Mouse (Mus musculus) liver, embryonic 18 days (tissue): ENCODE measurements around the gene Vmn1r5. TPM values are rescaled to one million over a fixed set of nuclear protein-coding genes. Genes with fewer than 3 reads are reported as not detected.

Experiments
- polyA plus RNA-seq: library from polyadenylated mRNA; depleted of rRNA; stranded (reverse); fragments of >200 nt; gene quantifications from 2 replicates; pipeline ENCODE4 v1.2.3, GENCODE M21; 2012; rRNA removed

The Vmn1r5 gene
- not detected in 2 replicates for polyA plus RNA-seq

GRCm38 (mm10) chr6:56969973-56970372, at the start of gene Vmn1r5:
TSS of gene Vmn1r5 (plus strand) at chr6:56970273.

GRCm38 (mm10) chr6:56923726-56924707, 46.1 kb upstream of the Vmn1r5 start, which contains the start of the genes Nt5c3 and Vmn1r4:
TSS of gene Nt5c3 (minus strand) at chr6:56923932.
TSS of gene Vmn1r4 (plus strand) at chr6:56924015.

GRCm38 (mm10) chr6:56996943-56997342, 26.9 kb downstream of the Vmn1r5 start, which contains the start of gene Vmn1r6:
TSS of gene Vmn1r6 (plus strand) at chr6:56997243.

DNA sequence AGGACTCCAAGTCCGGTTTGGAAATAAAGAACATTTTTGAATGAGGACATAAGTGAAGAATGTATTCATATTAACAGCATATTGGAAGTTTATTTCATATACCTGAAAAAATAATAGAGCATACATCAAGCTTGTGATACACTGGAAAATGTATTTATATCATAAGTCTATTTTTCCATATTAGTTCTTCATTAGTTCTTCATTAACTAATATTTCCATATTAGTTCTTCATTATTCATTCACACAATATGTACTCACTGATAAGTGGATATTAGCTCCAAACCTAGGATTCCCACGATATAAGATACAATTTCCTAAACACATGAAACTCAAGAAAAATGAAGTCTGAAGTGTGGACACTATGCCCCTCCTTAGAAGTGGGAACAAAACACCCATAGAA, 55.2 kb downstream of the Vmn1r5 start, which contains the start of gene Vmn1r7:
Gene Vmn1r7, minus strand, starts transcription at position 101 of the 400 bp plus-strand sequence.

GRCm38 (mm10) chr6:57031984-57032383, 61.9 kb downstream of the Vmn1r5 start, which contains the start of gene Vmn1r8:
TSS of gene Vmn1r8 (plus strand) at chr6:57032284.

Other genes starting within 250 kb of the Vmn1r5 start
- 10.1 and 10.6 TPM in 2 replicates for gene Kbtbd2, start 172.5 kb upstream of the Vmn1r5 start, polyA plus RNA-seq
- gene Fkbp9, start 138.2 kb upstream of the Vmn1r5 start, polyA plus RNA-seq, result 16.9 and 18.8 TPM in 2 replicates
- 57.8 and 59.1 TPM in 2 replicates for gene Nt5c3, start 46.3 kb upstream of the Vmn1r5 start, polyA plus RNA-seq
- gene Vmn1r4, start 46.3 kb upstream of the Vmn1r5 start, polyA plus RNA-seq, result 0.10 and 0.17 TPM in 2 replicates
- not detected in 2 replicates for gene Vmn1r6, start 27.0 kb downstream of the Vmn1r5 start, polyA plus RNA-seq
- not detected in 2 replicates for gene Vmn1r7, start 55.1 kb downstream of the Vmn1r5 start, polyA plus RNA-seq
- not detected in 2 replicates for gene Vmn1r8, start 62.0 kb downstream of the Vmn1r5 start, polyA plus RNA-seq
- under 0.01 TPM in 1 of 2 replicates, not detected in the other for gene Vmn1r9, start 96.5 kb downstream of the Vmn1r5 start, polyA plus RNA-seq
- gene Vmn1r10, start 139.2 kb downstream of the Vmn1r5 start, polyA plus RNA-seq, result not detected in 2 replicates
- not detected in 2 replicates for gene Vmn1r11, start 163.2 kb downstream of the Vmn1r5 start, polyA plus RNA-seq
- not detected in 2 replicates for gene Vmn1r12, start 186.6 kb downstream of the Vmn1r5 start, polyA plus RNA-seq
- not detected in 2 replicates for gene Vmn1r13, start 233.0 kb downstream of the Vmn1r5 start, polyA plus RNA-seq